Mouse (Mus musculus): ENCODE data around the gene Abca3. TPM values are rescaled to one million over a fixed set of nuclear protein-coding genes. Genes with fewer than 3 reads are reported as not detected.
"Not testable (repeated sequence)": the region's sequence is repeated elsewhere in the genome, so short reads cannot be mapped to it uniquely, and the experiment has no call there.

Gene Abca3
- polyA plus RNA-seq, 1 experiment: 5.1 TPM

- Histone ChIP-seq H3K27ac (ENCODE audit: control insufficient read depth, insufficient read depth, low read depth, low read length) (no peak overlapping the region), H3K4me1 (ENCODE audit: control insufficient read depth, insufficient read depth, low read length) (peaks cover 3% of the 10 kb centered on the region; the same call in 1 of the 2 replicates), H3K36me3 (ENCODE audit: control insufficient read depth, insufficient read depth, low read length) (peaks cover 6% of the 10 kb centered on the region), H3K27me3 (ENCODE audit: control insufficient read depth, insufficient read depth, low read length) (no peaks in the 10 kb centered on the region), H3K4me3 (ENCODE audit: control insufficient read depth, low read depth, low read length) (no peak overlapping the region)
- TF ChIP-seq CTCF (IDR thresholded peaks at IDR 0.05; ENCODE audit: control insufficient read depth, insufficient read depth, insufficient replicate concordance, low read depth, low read length) (no peak), POLR2A (IDR thresholded peaks at IDR 0.05; ENCODE audit: control insufficient read depth, low read depth, low read length) (no peak)
Observed at GRCm38 (mm10) chr17:24451220-24451619, 99.5 kb downstream of the Abca3 start.

GRCm38 (mm10) chr17:24453372-24453771 lies 101.6 kb downstream of the Abca3 start:
- TF ChIP-seq POLR2A (IDR thresholded peaks at IDR 0.05; ENCODE audit: control insufficient read depth, low read depth, low read length): no peak
- TF ChIP-seq CTCF (IDR thresholded peaks at IDR 0.05; ENCODE audit: control insufficient read depth, insufficient read depth, insufficient replicate concordance, low read depth, low read length): no peak

GRCm38 (mm10) chr17:24454218-24454755 lies 102.5 kb downstream of the Abca3 start:
- Histone ChIP-seq H3K36me3 (ENCODE audit: control insufficient read depth, insufficient read depth, low read length) (peaks cover 2% of the 10 kb centered on the region), H3K27ac (ENCODE audit: control insufficient read depth, insufficient read depth, low read depth, low read length) (peak overlapping the region; percentile 94), H3K4me1 (ENCODE audit: control insufficient read depth, insufficient read depth, low read length) (peaks cover 3% of the 10 kb centered on the region; the same call in 1 of the 2 replicates), H3K27me3 (ENCODE audit: control insufficient read depth, insufficient read depth, low read length) (no peaks in the 10 kb centered on the region), H3K4me3 (ENCODE audit: control insufficient read depth, low read depth, low read length) (peak overlapping the region; percentile 92)
- TF ChIP-seq CTCF (IDR thresholded peaks at IDR 0.05; ENCODE audit: control insufficient read depth, insufficient read depth, insufficient replicate concordance, low read depth, low read length) (no peak), POLR2A (IDR thresholded peaks at IDR 0.05; ENCODE audit: control insufficient read depth, low read depth, low read length) (no peak)

More at GRCm38 (mm10) chr17:24453372-24453771, 101.6 kb downstream of the Abca3 start:
- peaks cover 3% of the 10 kb centered on the region; the same call in 1 of the 2 replicates for H3K4me1 ChIP-seq (ENCODE audit: control insufficient read depth, insufficient read depth, low read length)
- no peaks in the 10 kb centered on the region for H3K27me3 ChIP-seq (ENCODE audit: control insufficient read depth, insufficient read depth, low read length)
- H3K27ac ChIP-seq (ENCODE audit: control insufficient read depth, insufficient read depth, low read depth, low read length): no peak overlapping the region
- peaks cover 4% of the 10 kb centered on the region for H3K36me3 ChIP-seq (ENCODE audit: control insufficient read depth, insufficient read depth, low read length)
- H3K4me3 ChIP-seq (ENCODE audit: control insufficient read depth, low read depth, low read length): no peak overlapping the region

- H3K27me3 ChIP-seq (ENCODE audit: control insufficient read depth, insufficient read depth, low read length): no peaks in the 10 kb centered on the region
- peaks cover 3% of the 10 kb centered on the region; the same call in 1 of the 2 replicates for H3K4me1 ChIP-seq (ENCODE audit: control insufficient read depth, insufficient read depth, low read length)
- TF ChIP-seq POLR2A (IDR thresholded peaks at IDR 0.05; ENCODE audit: control insufficient read depth, low read depth, low read length): peak; percentile 88
- TF ChIP-seq CTCF (IDR thresholded peaks at IDR 0.05; ENCODE audit: control insufficient read depth, insufficient read depth, insufficient replicate concordance, low read depth, low read length): peak; percentile 17; the same call in 1 of the 2 replicates
- peak overlapping the region; percentile 92 for H3K4me3 ChIP-seq (ENCODE audit: control insufficient read depth, low read depth, low read length)
- H3K36me3 ChIP-seq (ENCODE audit: control insufficient read depth, insufficient read depth, low read length): peaks cover 2% of the 10 kb centered on the region
- H3K27ac ChIP-seq (ENCODE audit: control insufficient read depth, insufficient read depth, low read depth, low read length): peak overlapping the region; percentile 94
Observed at GRCm38 (mm10) chr17:24454756-24455522, 103.2 kb downstream of the Abca3 start.

GRCm38 (mm10) chr17:24455523-24456206 lies 103.9 kb downstream of the Abca3 start:
- H3K27ac ChIP-seq (ENCODE audit: control insufficient read depth, insufficient read depth, low read depth, low read length); H3K27me3 ChIP-seq (ENCODE audit: control insufficient read depth, insufficient read depth, low read length); H3K4me1 ChIP-seq (ENCODE audit: control insufficient read depth, insufficient read depth, low read length); H3K36me3 ChIP-seq (ENCODE audit: control insufficient read depth, insufficient read depth, low read length): not testable (repeated sequence)
- peak overlapping the region; percentile 92 for H3K4me3 ChIP-seq (ENCODE audit: control insufficient read depth, low read depth, low read length)

Other genes starting within 250 kb of the Abca3 start
- gene Pdpk1, start 201.0 kb upstream of the Abca3 start, polyA plus RNA-seq (2012; rRNA removed): 486 and 516 TPM in 2 replicates
- 116 and 135 TPM in 2 replicates for gene Amdhd2, start 188.2 kb upstream of the Abca3 start, polyA plus RNA-seq (2012; rRNA removed)
- gene Atp6v0c, start 182.2 kb upstream of the Abca3 start, polyA plus RNA-seq (2012; rRNA removed): 329 and 345 TPM in 2 replicates
- 7.0 and 9.5 TPM in 2 replicates for gene Tbc1d24, start 146.4 kb upstream of the Abca3 start, polyA plus RNA-seq (2012; rRNA removed)
- gene Ntn3, start 142.4 kb upstream of the Abca3 start, polyA plus RNA-seq (2012; rRNA removed): 0.35 and 0.54 TPM in 2 replicates
- 4.0 and 4.1 TPM in 2 replicates for gene Tedc2, start 131.1 kb upstream of the Abca3 start, polyA plus RNA-seq (2012; rRNA removed)
- 10.7 and 13.3 TPM in 2 replicates for gene Ccnf, start 100.5 kb upstream of the Abca3 start, polyA plus RNA-seq (2012; rRNA removed)
- 19.5 and 21.1 TPM in 2 replicates for gene Abca17, start 882 bp upstream of the Abca3 start, polyA plus RNA-seq (2012; rRNA removed)
- 65.0 and 68.5 TPM in 2 replicates for gene Rnps1, start 62.6 kb downstream of the Abca3 start, polyA plus RNA-seq (2012; rRNA removed)
- 8.9 and 9.0 TPM in 2 replicates for gene Eci1, start 74.7 kb downstream of the Abca3 start, polyA plus RNA-seq (2012; rRNA removed)
- 6.4 and 9.3 TPM in 2 replicates for gene Dnase1l2, start 91.2 kb downstream of the Abca3 start, polyA plus RNA-seq (2012; rRNA removed)
- gene E4f1, start 118.4 kb downstream of the Abca3 start, polyA plus RNA-seq (2012; rRNA removed): 61.5 and 69.3 TPM in 2 replicates
- gene Pgp, start 118.4 kb downstream of the Abca3 start, polyA plus RNA-seq (2012; rRNA removed): 597 and 738 TPM in 2 replicates
- gene Bricd5, start 121.9 kb downstream of the Abca3 start, polyA plus RNA-seq (2012; rRNA removed): 7.5 and 7.9 TPM in 2 replicates
- gene Mlst8, start 127.1 kb downstream of the Abca3 start, polyA plus RNA-seq (2012; rRNA removed): 13.9 and 16.5 TPM in 2 replicates
- 20.6 and 23.9 TPM in 2 replicates for gene Caskin1, start 136.7 kb downstream of the Abca3 start, polyA plus RNA-seq (2012; rRNA removed)
- gene Traf7, start 176.0 kb downstream of the Abca3 start, polyA plus RNA-seq (2012; rRNA removed): 64.4 and 69.4 TPM in 2 replicates
- gene Rab26, start 182.3 kb downstream of the Abca3 start, polyA plus RNA-seq (2012; rRNA removed): 0.82 and 1.1 TPM in 2 replicates
- gene Pkd1, start 197.9 kb downstream of the Abca3 start, polyA plus RNA-seq (2012; rRNA removed): 31.6 and 35.0 TPM in 2 replicates

Data from testis, adult 2 months (tissue).